Mouse (Mus musculus) liver, adult 2 months (tissue): ENCODE measurements around the gene Gm3404. TPM values are rescaled to one million over a fixed set of nuclear protein-coding genes. Genes with fewer than 3 reads are reported as not detected.
"Not testable (repeated sequence)": the region's sequence is repeated elsewhere in the genome, so short reads cannot be mapped to it uniquely, and the experiment has no call there.

Source experiments
- DNase-seq: peaks from one replicate; pipeline ENCODE4 v3.0.0-alpha.2; 2011; ENCODE audit warnings: low read depth, low spot score; ENCODE audit errors: extremely low read depth
- H3K27ac ChIP-seq: fragments of 200-500 bp; replicated peaks from 2 replicates; pipeline ENCODE4 v1.5.1; 2012; ENCODE audit warnings: low read depth, mild to moderate bottlenecking, control low read depth, inconsistent platforms, low read length; ENCODE audit not compliant: insufficient read depth
- H3K27me3 ChIP-seq: fragments of 200-500 bp; 2 replicates; pipeline ENCODE4 v1.6.1; 2012; ENCODE audit warnings: mild to moderate bottlenecking, moderate library complexity, low read length, inconsistent platforms; ENCODE audit not compliant: control insufficient read depth, insufficient read depth
- H3K36me3 ChIP-seq: fragments of 200-500 bp; 2 replicates; pipeline ENCODE4 v1.6.1; 2012; ENCODE audit warnings: low read length, inconsistent platforms; ENCODE audit not compliant: control insufficient read depth, insufficient read depth
- H3K4me1 ChIP-seq: fragments of 200-500 bp; 2 replicates; pipeline ENCODE4 v1.6.1; 2011; ENCODE audit warnings: low read length; ENCODE audit not compliant: control insufficient read depth, insufficient read depth
- H3K4me3 ChIP-seq: fragments of 200-500 bp; 2 replicates; pipeline ENCODE4 v1.5.1; 2011; ENCODE audit warnings: low read depth, mild to moderate bottlenecking, control low read depth, low read length, moderate library complexity; ENCODE audit not compliant: insufficient read depth
- H3K79me2 ChIP-seq: fragments of 200-500 bp; 2 replicates; pipeline ENCODE4 v1.6.1; 2012; ENCODE audit warnings: inconsistent platforms, mild to moderate bottlenecking, low read length, moderate library complexity; ENCODE audit not compliant: control insufficient read depth, insufficient read depth
- H3K9ac ChIP-seq: fragments of 200-500 bp; 2 replicates; pipeline ENCODE4 v1.6.1; 2012; ENCODE audit warnings: low read depth, mild to moderate bottlenecking, control low read depth, inconsistent platforms, low read length
- CTCF ChIP-seq: fragments of 200-500 bp; IDR thresholded peaks from 2 replicates; pipeline ENCODE4 v1.5.1; 2011; ENCODE audit warnings: low read depth, low read length, control low read depth
- POLR2A ChIP-seq: fragments of 200-500 bp; IDR thresholded peaks from 2 replicates; pipeline ENCODE4 v1.6.1; 2011; ENCODE audit warnings: low read length, control low read depth; ENCODE audit not compliant: insufficient read depth; ENCODE audit errors: extremely low read depth
- WGBS: fragments of 180-500 bp; shearing (Covaris S2); methylation state at CpG from one replicate; pipeline ENCODE4 v1.1.7; 2018; 5-methylcytosine and 5-hydroxymethylcytosine counted together
- polyA plus RNA-seq: library from polyadenylated mRNA; depleted of rRNA; stranded (reverse); fragments of >200 nt; gene quantifications from 2 replicates; pipeline ENCODE4 v1.2.3, GENCODE M21; 2012; rRNA removed
- total RNA-seq: library from RNA; depleted of rRNA; stranded (reverse); fragments of >200 nt; gene quantifications from 2 replicates; pipeline ENCODE4 v1.2.3, GENCODE M21; 2014; rRNA removed

The Gm3404 gene
- total and polyA plus RNA-seq, 2 experiments: not detected

GRCm38 (mm10) chr5:146564259-146564658 is 38.7 kb downstream of the Gm3404 start:
- DNase-seq: no peak
- Histone ChIP-seq H3K9ac (no peak overlapping the region), H3K4me1 (no peaks in the 10 kb centered on the region), H3K79me2 (no peaks in the 10 kb centered on the region), H3K4me3 (no peak overlapping the region), H3K36me3 (no peaks in the 10 kb centered on the region), H3K27ac (no peak overlapping the region), H3K27me3 (no peaks in the 10 kb centered on the region)
- no peak for TF ChIP-seq POLR2A
- peak; percentile 21; the same call in 1 of the 2 replicates for TF ChIP-seq CTCF
- WGBS: 93% methylated on average over 1 of the region's 1 CpGs

DNA sequence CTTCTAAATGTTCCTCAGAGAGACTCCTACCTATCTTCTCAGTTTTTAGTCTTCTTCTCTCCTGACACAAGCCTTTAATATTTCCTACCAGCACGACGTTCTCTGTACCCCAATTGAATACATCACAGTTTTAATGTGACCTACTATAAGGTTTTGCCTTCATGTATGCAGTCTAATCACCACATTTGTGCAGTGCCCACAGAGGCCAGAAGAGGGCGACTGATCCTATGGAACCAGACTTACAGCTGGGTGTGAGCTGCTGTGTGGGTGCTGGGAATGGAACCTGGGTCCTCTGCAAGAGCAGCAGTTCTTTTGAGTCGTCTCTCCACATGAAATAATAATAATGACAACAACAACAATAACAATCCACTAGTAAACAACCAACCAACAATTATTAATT is 41.5 kb downstream of the Gm3404 start:
- H3K4me3 ChIP-seq: no peak overlapping the region
- no peak overlapping the region for H3K27ac ChIP-seq
- DNase-seq: no peak
- WGBS: 65% methylated on average over 4 of the region's 4 CpGs
- no peaks in the 10 kb centered on the region for H3K4me1 ChIP-seq
- H3K79me2 ChIP-seq: no peaks in the 10 kb centered on the region
- H3K9ac ChIP-seq: no peak overlapping the region
- no peaks in the 10 kb centered on the region for H3K36me3 ChIP-seq
- no peak for TF ChIP-seq POLR2A
- peak; percentile 43 for TF ChIP-seq CTCF
- no peaks in the 10 kb centered on the region for H3K27me3 ChIP-seq

- H3K27ac ChIP-seq, H3K9ac ChIP-seq, H3K4me1 ChIP-seq, H3K27me3 ChIP-seq, H3K79me2 ChIP-seq, DNase-seq, H3K36me3 ChIP-seq, H3K4me3 ChIP-seq: not testable (repeated sequence)
- WGBS: 86% methylated on average over 6 of the region's 6 CpGs
Measured at GRCm38 (mm10) chr5:146570179-146570578, 44.6 kb downstream of the Gm3404 start.

- not testable (repeated sequence) for H3K36me3 ChIP-seq, H3K4me3 ChIP-seq, H3K9ac ChIP-seq, DNase-seq, H3K27me3 ChIP-seq, H3K79me2 ChIP-seq, H3K27ac ChIP-seq, H3K4me1 ChIP-seq
- 69% methylated on average over 6 of the region's 6 CpGs for WGBS
Measured at GRCm38 (mm10) chr5:146571830-146572734, 46.5 kb downstream of the Gm3404 start.

- H3K27ac ChIP-seq, H3K9ac ChIP-seq, H3K4me1 ChIP-seq, DNase-seq, H3K27me3 ChIP-seq, H3K36me3 ChIP-seq, H3K79me2 ChIP-seq, H3K4me3 ChIP-seq: not testable (repeated sequence)
- 92% methylated on average over 4 of the region's 4 CpGs for WGBS
Measured at GRCm38 (mm10) chr5:146572735-146573042, 47.1 kb downstream of the Gm3404 start.

- no peaks in the 10 kb centered on the region for H3K36me3 ChIP-seq
- no peaks in the 10 kb centered on the region for H3K27me3 ChIP-seq
- TF ChIP-seq CTCF: peak; percentile 62
- no peak for TF ChIP-seq POLR2A
- no peak overlapping the region for H3K27ac ChIP-seq
- H3K4me3 ChIP-seq: no peak overlapping the region
- no peak overlapping the region for H3K9ac ChIP-seq
- WGBS: 90% methylated on average over 3 of the region's 3 CpGs
- no peaks in the 10 kb centered on the region for H3K4me1 ChIP-seq
- no peaks in the 10 kb centered on the region for H3K79me2 ChIP-seq
- DNase-seq: no peak
Measured at GRCm38 (mm10) chr5:146576668-146577067, 51.1 kb downstream of the Gm3404 start.

Other genes starting within 250 kb of the Gm3404 start
- gene Wasf3, start 140.8 kb upstream of the Gm3404 start, total RNA-seq: 0.07 and 0.09 TPM in 2 replicates
- gene Wasf3, start 140.8 kb upstream of the Gm3404 start, polyA plus RNA-seq: 0.02 and 0.04 TPM in 2 replicates
- not detected in 2 replicates for gene Gm6408, start 43.8 kb upstream of the Gm3404 start, total RNA-seq
- gene Gm6408, start 43.8 kb upstream of the Gm3404 start, polyA plus RNA-seq: not detected in 2 replicates
- not detected in 2 replicates for gene Gm6370, start 34.4 kb upstream of the Gm3404 start, total RNA-seq
- not detected in 2 replicates for gene Gm6370, start 34.4 kb upstream of the Gm3404 start, polyA plus RNA-seq
- not detected in 2 replicates for gene 4930449I24Rik, start 23.4 kb upstream of the Gm3404 start, total RNA-seq
- gene 4930449I24Rik, start 23.4 kb upstream of the Gm3404 start, polyA plus RNA-seq: not detected in 2 replicates
- gene Gm3402, start 11.7 kb upstream of the Gm3404 start, total RNA-seq: not detected in 2 replicates
- not detected in 2 replicates for gene Gm3402, start 11.7 kb upstream of the Gm3404 start, polyA plus RNA-seq
- gene Gm3409, start 11.8 kb downstream of the Gm3404 start, total RNA-seq: not detected in 2 replicates
- not detected in 2 replicates for gene Gm3409, start 11.8 kb downstream of the Gm3404 start, polyA plus RNA-seq
- not detected in 2 replicates for gene Gm3415, start 30.3 kb downstream of the Gm3404 start, total RNA-seq
- gene Gm3415, start 30.3 kb downstream of the Gm3404 start, polyA plus RNA-seq: not detected in 2 replicates
- 0.65 and 0.81 TPM in 2 replicates for gene Gpr12, start 59.4 kb downstream of the Gm3404 start, total RNA-seq
- gene Gpr12, start 59.4 kb downstream of the Gm3404 start, polyA plus RNA-seq: 2.7 TPM in 2 replicates